Mouse (Mus musculus): ENCODE data around the gene Abcf3. TPM values are rescaled to one million over a fixed set of nuclear protein-coding genes. Genes with fewer than 3 reads are reported as not detected.
A peak's percentile ranks its signal among the peaks of the same experiment; 100 is the strongest.

The Abcf3 gene
- total RNA-seq (2015) = 15.4 and 21.7 TPM in 2 replicates
- 27.5 and 32.1 TPM in 2 replicates for total RNA-seq (2017)

GRCm38 (mm10) chr16:20548096-20548948 lies at the start of gene Abcf3:
Gene Abcf3, plus strand, starts transcription at chr16:20548577.
- ATAC-seq (ENCODE audit: poor library complexity, severe bottlenecking) = peak; percentile 97

GRCm38 (mm10) chr16:20498677-20499475 lies 49.5 kb upstream of the Abcf3 start, which contains the start of gene Eif2b5:
Gene Eif2b5, plus strand, starts transcription at chr16:20498817.
- ATAC-seq (ENCODE audit: poor library complexity, severe bottlenecking) = peak; percentile 96

GRCm38 (mm10) chr16:20506000-20506399 lies 42.4 kb upstream of the Abcf3 start:
- ATAC-seq (ENCODE audit: poor library complexity, severe bottlenecking) = no peak

GRCm38 (mm10) chr16:20509349-20509748 lies 39.0 kb upstream of the Abcf3 start:
- peak; percentile 38; the same call in 1 of the 2 replicates for ATAC-seq (ENCODE audit: poor library complexity, severe bottlenecking)

- no peak for ATAC-seq (ENCODE audit: poor library complexity, severe bottlenecking)
Observed at GRCm38 (mm10) chr16:20511277-20511847, 37.0 kb upstream of the Abcf3 start.

- no peak for ATAC-seq (ENCODE audit: poor library complexity, severe bottlenecking)
Observed at GRCm38 (mm10) chr16:20516032-20516431, 32.3 kb upstream of the Abcf3 start.

- peak; percentile 97 for ATAC-seq (ENCODE audit: poor library complexity, severe bottlenecking)
Observed at GRCm38 (mm10) chr16:20516726-20517201, 31.6 kb upstream of the Abcf3 start, which contains the start of gene Dvl3. Gene Dvl3, plus strand, starts transcription at chr16:20516982.

- peak; percentile 26 for ATAC-seq (ENCODE audit: poor library complexity, severe bottlenecking)
Observed at GRCm38 (mm10) chr16:20517216-20517615, 31.2 kb upstream of the Abcf3 start.

GRCm38 (mm10) chr16:20517701-20518374 lies 30.5 kb upstream of the Abcf3 start:
- ATAC-seq (ENCODE audit: poor library complexity, severe bottlenecking) = no peak

GRCm38 (mm10) chr16:20523886-20524285 lies 24.5 kb upstream of the Abcf3 start:
- ATAC-seq (ENCODE audit: poor library complexity, severe bottlenecking) = no peak

- no peak for ATAC-seq (ENCODE audit: poor library complexity, severe bottlenecking)
Observed at GRCm38 (mm10) chr16:20528779-20529178, 19.6 kb upstream of the Abcf3 start.

GRCm38 (mm10) chr16:20529375-20529774 lies 19.0 kb upstream of the Abcf3 start:
- ATAC-seq (ENCODE audit: poor library complexity, severe bottlenecking) = no peak

- ATAC-seq (ENCODE audit: poor library complexity, severe bottlenecking) = no peak
Observed at GRCm38 (mm10) chr16:20530941-20531340, 17.4 kb upstream of the Abcf3 start.

- no peak for ATAC-seq (ENCODE audit: poor library complexity, severe bottlenecking)
Observed at GRCm38 (mm10) chr16:20534617-20535295, 13.6 kb upstream of the Abcf3 start.

GRCm38 (mm10) chr16:20535296-20536080 lies 12.9 kb upstream of the Abcf3 start, which contains the start of gene Ap2m1:
Gene Ap2m1, plus strand, starts transcription at chr16:20535478.
- ATAC-seq (ENCODE audit: poor library complexity, severe bottlenecking) = peak; percentile 96

- ATAC-seq (ENCODE audit: poor library complexity, severe bottlenecking) = no peak
Observed at GRCm38 (mm10) chr16:20536081-20536665, 12.2 kb upstream of the Abcf3 start.

GRCm38 (mm10) chr16:20537071-20537471 lies 11.3 kb upstream of the Abcf3 start:
- ATAC-seq (ENCODE audit: poor library complexity, severe bottlenecking) = no peak

GRCm38 (mm10) chr16:20537601-20538320 lies 10.6 kb upstream of the Abcf3 start:
- peak; percentile 17 for ATAC-seq (ENCODE audit: poor library complexity, severe bottlenecking)

Measured in megakaryocyte, adult 5-6 weeks (primary cell).